Mouse (Mus musculus): Measurements from ENCODE around the gene Aptx. TPM values are rescaled to one million over a fixed set of nuclear protein-coding genes. Genes with fewer than 3 reads are reported as not detected.

The Aptx gene
- 4.7 and 5.0 TPM in 2 replicates for polyA plus RNA-seq (2012; rRNA removed)

DNA sequence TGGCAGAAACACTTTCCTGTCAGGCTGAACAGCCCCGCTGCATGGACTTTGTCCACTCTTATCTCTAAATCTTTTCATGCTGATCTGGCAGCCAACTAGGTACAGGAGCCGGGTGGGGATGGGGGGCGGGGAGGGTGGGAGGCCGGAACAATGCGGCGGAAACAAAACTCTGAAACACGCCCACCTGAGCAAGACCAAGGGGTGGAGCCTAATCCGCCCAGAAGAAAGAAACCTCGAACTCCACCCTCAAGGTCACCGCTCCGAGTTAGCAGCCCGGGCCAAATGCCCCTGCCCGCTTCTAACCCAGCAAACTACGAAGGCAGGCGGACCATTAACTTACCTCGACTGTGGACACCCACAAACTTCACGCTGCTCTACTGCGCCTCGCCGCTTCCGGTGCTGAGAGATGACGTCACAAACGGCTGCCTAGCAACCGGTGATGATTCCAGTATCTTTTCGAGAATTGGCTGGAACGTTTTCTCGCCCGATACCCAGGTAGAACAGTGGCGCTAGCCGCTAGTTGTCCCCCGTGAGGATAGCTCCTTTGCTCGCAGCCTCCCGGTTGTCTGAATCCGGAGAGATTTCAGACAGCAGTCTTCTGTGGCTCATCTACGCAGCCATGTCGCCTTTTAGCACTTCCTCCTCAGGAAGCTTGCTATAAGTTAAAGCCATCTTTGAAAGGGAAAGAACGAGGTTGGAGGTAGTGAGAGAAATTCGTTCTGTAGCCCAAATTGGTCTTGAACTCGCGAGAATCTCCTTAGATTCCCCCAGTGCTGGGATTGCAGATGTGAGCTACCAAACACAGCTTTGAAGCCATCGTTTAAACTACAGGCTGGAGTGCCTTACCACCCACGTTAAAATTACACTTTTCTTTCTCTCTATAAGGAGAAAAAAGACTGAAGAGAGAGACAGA is at the start of gene Aptx:
TSS of gene Aptx (minus strand) at position 398 of the 913 bp plus-strand sequence.

DNA sequence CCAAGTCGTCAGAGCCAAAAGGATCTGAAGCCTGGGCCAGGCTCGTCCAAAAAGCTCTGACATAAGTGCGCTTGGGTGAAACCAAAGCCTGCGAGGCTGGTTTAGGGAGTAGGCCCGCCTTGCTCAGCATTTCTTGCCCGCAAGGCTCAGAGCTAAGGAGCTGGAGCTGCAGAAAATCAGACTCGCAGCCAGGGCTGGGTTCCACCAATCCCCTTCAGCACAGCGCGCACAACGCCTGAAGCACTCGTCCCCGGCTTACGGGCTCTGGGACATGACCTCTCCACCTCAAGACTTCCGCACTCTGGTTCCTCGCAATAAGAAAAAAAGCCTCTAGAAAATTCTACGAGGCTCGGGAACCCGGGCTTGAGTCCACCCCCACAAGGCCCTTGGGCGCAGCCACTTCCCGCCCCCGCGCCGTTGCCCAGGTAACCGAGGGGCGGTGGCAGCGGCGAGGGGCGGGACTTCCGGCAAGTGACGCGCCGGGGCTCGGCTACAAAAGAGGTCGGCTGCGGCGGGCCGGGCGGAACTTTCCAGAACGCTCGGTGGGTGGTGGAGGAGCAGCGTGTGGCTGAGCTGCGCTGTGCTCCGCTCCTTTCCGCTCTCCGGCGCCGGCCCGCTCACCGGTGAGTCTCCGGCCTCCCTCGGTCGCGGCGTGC is 19.1 kb upstream of the Aptx start, which contains the start of gene Dnaja1:
TSS of gene Dnaja1 (plus strand) at position 140 of the 656 bp plus-strand sequence.

Other genes starting within 250 kb of the Aptx start
- 0.06 and 0.07 TPM in 2 replicates for gene Tmem215, start 231.0 kb downstream of the Aptx start, polyA plus RNA-seq (2012; rRNA removed)
- 36.0 and 42.5 TPM in 2 replicates for gene Dnaja1, start 19.0 kb upstream of the Aptx start, polyA plus RNA-seq (2012; rRNA removed)
- gene Smu1, start 54.7 kb upstream of the Aptx start, polyA plus RNA-seq (2012; rRNA removed) = 36.6 and 43.6 TPM in 2 replicates
- 13.7 and 16.4 TPM in 2 replicates for gene B4galt1, start 150.8 kb upstream of the Aptx start, polyA plus RNA-seq (2012; rRNA removed)
- gene Spink4, start 216.9 kb upstream of the Aptx start, polyA plus RNA-seq (2012; rRNA removed) = 0.37 and 1.0 TPM in 2 replicates
- 67.2 and 68.6 TPM in 2 replicates for gene Bag1, start 245.1 kb upstream of the Aptx start, polyA plus RNA-seq (2012; rRNA removed)
- 26.9 and 30.2 TPM in 2 replicates for gene Chmp5, start 245.2 kb upstream of the Aptx start, polyA plus RNA-seq (2012; rRNA removed)

All from liver, embryonic 14 days (tissue).